Mouse (Mus musculus) embryonic facial prominence, embryonic 10.5 days (tissue): Measurements from ENCODE around the gene Cpd. TPM values are rescaled to one million over a fixed set of nuclear protein-coding genes. Genes with fewer than 3 reads are reported as not detected.

Experiments
- DNase-seq: peaks from one replicate; pipeline ENCODE4 v3.0.0-alpha.2; 2017; ENCODE audit warnings: low spot score
- H3K27ac ChIP-seq: fragments of 300-500 bp; sonication (generic); replicated peaks from 2 replicates; pipeline ENCODE4 v1.5.1; 2016; ENCODE audit warnings: mild to moderate bottlenecking
- H3K27me3 ChIP-seq: fragments of 300-500 bp; sonication (generic); replicated peaks from 2 replicates; pipeline ENCODE4 v1.6.1; 2016; ENCODE audit warnings: low read depth, mild to moderate bottlenecking; ENCODE audit not compliant: poor library complexity, severe bottlenecking
- H3K36me3 ChIP-seq: fragments of 300-500 bp; sonication (generic); replicated peaks from 2 replicates; pipeline ENCODE4 v1.6.1; 2016; ENCODE audit warnings: mild to moderate bottlenecking, moderate library complexity
- H3K4me1 ChIP-seq: fragments of 300-500 bp; sonication (generic); 2 replicates; pipeline ENCODE4 v1.6.1; 2016
- H3K4me3 ChIP-seq: fragments of 300-500 bp; sonication (generic); 2 replicates; pipeline ENCODE4 v1.5.1; 2016; ENCODE audit warnings: mild to moderate bottlenecking, moderate library complexity
- H3K9me3 ChIP-seq: fragments of 300-500 bp; sonication (generic); 2 replicates; pipeline ENCODE4 v1.6.1; 2016; ENCODE audit warnings: mild to moderate bottlenecking
- WGBS: fragments of 180-500 bp; shearing (Covaris S2); methylation state at CpG from one replicate; pipeline ENCODE4 v1.1.7; 2016; 5-methylcytosine and 5-hydroxymethylcytosine counted together
- polyA plus RNA-seq: library from polyadenylated mRNA; unstranded; fragments of >200 nt; fragmentation: Nextera tagmentation; extraction: Ambion mirVana; gene quantifications from 2 replicates; pipeline ENCODE4 v1.2.1, GENCODE M21; 2016

Cpd gene
- polyA plus RNA-seq, 1 experiment from 2014 or later = 8.5 TPM

DNA sequence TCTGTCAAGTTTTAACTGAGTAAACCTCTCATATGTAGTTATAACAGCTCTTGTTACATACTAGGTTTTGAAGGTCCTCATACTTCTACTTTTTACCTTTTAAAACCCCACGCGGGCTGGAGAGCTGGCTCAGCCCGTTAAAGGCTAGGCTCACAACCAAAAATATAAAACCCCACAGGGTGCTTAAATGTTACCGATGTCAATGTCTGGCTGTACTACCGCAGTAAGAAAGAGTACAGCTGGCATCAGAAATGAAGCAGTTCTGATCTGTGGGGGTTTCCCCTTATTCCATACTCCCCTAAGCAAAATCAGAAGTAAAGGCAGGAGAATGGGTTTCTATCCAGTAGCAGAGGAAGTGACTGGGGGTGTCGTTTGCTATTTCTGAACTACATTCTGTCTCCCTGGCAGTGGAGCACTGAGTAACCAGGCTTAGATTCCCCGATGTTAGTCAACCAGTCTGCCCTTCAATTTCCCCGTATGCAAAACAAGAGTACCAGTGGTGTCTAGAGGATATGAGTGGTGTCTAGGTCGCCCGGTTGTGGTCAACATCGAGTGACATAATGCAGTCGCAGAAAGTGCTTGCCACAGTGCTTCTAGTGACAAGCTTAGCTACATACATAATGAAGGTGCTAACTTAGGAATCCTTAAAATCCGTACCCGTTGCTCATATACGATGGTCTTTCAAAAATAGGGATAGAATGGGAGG, 1.4 kb downstream of the Cpd start:
- no peak overlapping the region for H3K27ac ChIP-seq
- DNase-seq = no peak
- H3K27me3 ChIP-seq = peaks cover 15% of the 10 kb centered on the region; the same call in 1 of the 2 replicates
- H3K36me3 ChIP-seq = no peaks in the 10 kb centered on the region
- no peaks in the 10 kb centered on the region for H3K9me3 ChIP-seq
- H3K4me3 ChIP-seq = peak overlapping the region; percentile 92
- H3K4me1 ChIP-seq = peaks cover 49% of the 10 kb centered on the region
- 49% methylated on average over 15 of the region's 15 CpGs for WGBS

- no peaks in the 10 kb centered on the region for H3K9me3 ChIP-seq
- H3K4me3 ChIP-seq = no peak overlapping the region
- WGBS = 91% methylated on average over 4 of the region's 4 CpGs
- peaks cover 14% of the 10 kb centered on the region for H3K4me1 ChIP-seq
- DNase-seq = no peak
- peaks cover 18% of the 10 kb centered on the region for H3K36me3 ChIP-seq
- H3K27me3 ChIP-seq = no peaks in the 10 kb centered on the region
- no peak overlapping the region for H3K27ac ChIP-seq
Observed at GRCm38 (mm10) chr11:76838573-76838972, 8.2 kb downstream of the Cpd start.

- 0 out of 2 replicates have a peak, but pooled peaks cover 3% of the 10 kb centered on the region for H3K4me1 ChIP-seq
- no peaks in the 10 kb centered on the region for H3K9me3 ChIP-seq
- 58% methylated on average over 6 of the region's 6 CpGs for WGBS
- DNase-seq = no peak
- no peak overlapping the region for H3K4me3 ChIP-seq
- peaks cover 18% of the 10 kb centered on the region for H3K36me3 ChIP-seq
- H3K27ac ChIP-seq = 0 out of 2 replicates have a peak overlapping the region, but pooled peaks have one; percentile 10
- H3K27me3 ChIP-seq = no peaks in the 10 kb centered on the region
Observed at GRCm38 (mm10) chr11:76836317-76836716, 10.5 kb downstream of the Cpd start.

- no peak for DNase-seq
- Histone ChIP-seq H3K36me3 (peaks cover 18% of the 10 kb centered on the region), H3K27ac (no peak overlapping the region), H3K4me1 (0 out of 2 replicates have a peak, but pooled peaks cover 3% of the 10 kb centered on the region), H3K4me3 (no peak overlapping the region), H3K27me3 (no peaks in the 10 kb centered on the region), H3K9me3 (no peaks in the 10 kb centered on the region)
- 67% methylated on average over 5 of the region's 5 CpGs for WGBS
Observed at GRCm38 (mm10) chr11:76835868-76836267, 10.9 kb downstream of the Cpd start.

DNA sequence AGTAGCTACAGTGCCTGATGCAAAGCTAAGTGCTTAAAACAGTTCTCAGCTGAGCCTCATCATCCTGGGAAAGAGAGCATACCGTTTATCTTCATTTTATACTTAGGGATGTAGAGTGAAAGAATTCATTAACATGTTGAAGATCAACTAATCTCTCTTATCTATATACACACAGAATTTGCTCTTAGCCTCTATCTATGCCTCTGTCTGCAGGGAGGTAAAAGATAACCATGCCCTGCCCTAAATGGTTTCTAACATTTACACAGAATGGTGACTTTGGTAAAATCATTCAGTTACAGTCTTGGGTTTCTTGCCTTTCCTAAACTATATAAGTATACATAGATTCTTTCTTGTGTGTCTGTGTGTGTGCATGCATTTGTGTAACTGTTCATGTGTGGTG, 12.2 kb downstream of the Cpd start:
- WGBS = 84% methylated on average over 1 of the region's 1 CpGs
- no peak overlapping the region for H3K4me3 ChIP-seq
- H3K27ac ChIP-seq = no peak overlapping the region
- H3K36me3 ChIP-seq = peaks cover 18% of the 10 kb centered on the region
- no peak for DNase-seq
- no peaks in the 10 kb centered on the region for H3K27me3 ChIP-seq
- H3K4me1 ChIP-seq = 0 out of 2 replicates have a peak, but pooled peaks cover 3% of the 10 kb centered on the region
- H3K9me3 ChIP-seq = no peaks in the 10 kb centered on the region

DNA sequence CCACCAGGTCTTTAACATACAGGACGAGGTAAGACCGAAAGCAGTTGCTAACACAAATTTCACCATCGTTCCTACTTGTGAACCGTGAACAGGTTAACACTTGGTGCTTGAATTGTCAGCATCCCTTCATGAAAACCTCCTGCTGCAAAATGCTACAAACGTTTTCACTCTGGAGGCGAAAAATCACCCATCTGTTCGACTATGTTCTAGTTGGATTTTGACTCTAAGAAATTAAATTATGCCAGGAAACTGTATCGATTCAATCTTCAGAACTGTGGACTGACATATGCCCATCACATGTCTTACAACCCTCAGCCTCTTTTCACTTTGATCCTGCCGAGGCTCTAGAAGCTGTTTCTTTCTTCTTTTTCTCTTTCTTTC, 21.9 kb downstream of the Cpd start:
- WGBS = 87% methylated on average over 9 of the region's 9 CpGs
- H3K4me1 ChIP-seq = peaks cover 16% of the 10 kb centered on the region
- H3K9me3 ChIP-seq = no peaks in the 10 kb centered on the region
- no peaks in the 10 kb centered on the region for H3K36me3 ChIP-seq
- H3K4me3 ChIP-seq = no peak overlapping the region
- H3K27me3 ChIP-seq = no peaks in the 10 kb centered on the region
- DNase-seq = no peak
- no peak overlapping the region for H3K27ac ChIP-seq

- 73% methylated on average over 7 of the region's 7 CpGs for WGBS
- no peak overlapping the region for H3K4me3 ChIP-seq
Observed at GRCm38 (mm10) chr11:76824238-76824884, 22.5 kb downstream of the Cpd start.

DNA sequence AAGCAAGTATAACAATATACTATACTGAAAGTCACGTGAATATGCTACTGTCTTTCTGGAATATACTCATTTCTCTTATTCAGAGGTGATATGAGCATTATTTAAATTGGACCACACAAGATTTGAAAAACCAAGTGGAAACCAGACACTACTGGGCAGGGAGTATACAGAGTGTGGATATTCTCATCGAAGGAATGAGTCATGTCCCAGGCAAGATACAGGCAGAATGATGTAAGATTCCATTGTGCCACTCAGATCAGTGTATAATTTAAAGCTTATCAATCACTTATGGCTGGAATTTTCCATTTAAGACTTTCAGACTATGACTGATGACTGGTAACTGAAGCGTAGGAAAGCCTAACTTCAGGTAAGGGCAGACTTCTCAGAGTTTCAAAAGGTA, 23.2 kb downstream of the Cpd start:
- no peaks in the 10 kb centered on the region for H3K27me3 ChIP-seq
- 92% methylated on average over 3 of the region's 3 CpGs for WGBS
- peaks cover 16% of the 10 kb centered on the region for H3K4me1 ChIP-seq
- H3K27ac ChIP-seq = no peak overlapping the region
- no peaks in the 10 kb centered on the region for H3K9me3 ChIP-seq
- H3K4me3 ChIP-seq = no peak overlapping the region
- DNase-seq = no peak
- H3K36me3 ChIP-seq = no peaks in the 10 kb centered on the region

More at GRCm38 (mm10) chr11:76824238-76824884, 22.5 kb downstream of the Cpd start:
- H3K9me3 ChIP-seq = no peaks in the 10 kb centered on the region
- DNase-seq = no peak
- no peak overlapping the region for H3K27ac ChIP-seq
- H3K4me1 ChIP-seq = peaks cover 16% of the 10 kb centered on the region
- no peaks in the 10 kb centered on the region for H3K27me3 ChIP-seq
- no peaks in the 10 kb centered on the region for H3K36me3 ChIP-seq

DNA sequence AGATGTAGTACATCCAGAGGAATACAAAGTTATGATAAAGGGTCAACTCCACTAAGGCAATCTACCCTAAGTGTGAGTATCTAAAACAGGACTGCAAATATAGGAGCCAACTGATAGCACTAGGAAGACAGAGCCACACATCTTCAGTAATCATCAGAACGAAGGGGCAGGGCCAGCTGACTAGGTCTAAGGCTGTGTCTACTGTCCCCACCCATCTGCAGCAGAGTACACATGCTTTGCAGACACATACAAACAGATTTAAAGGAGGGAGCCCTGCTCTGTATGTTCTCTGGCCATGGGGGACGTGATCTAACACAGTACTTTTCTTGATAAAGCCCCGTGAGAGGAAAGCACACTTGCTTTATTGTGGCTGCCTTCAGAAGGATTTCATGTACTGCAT, 25.5 kb downstream of the Cpd start:
- no peaks in the 10 kb centered on the region for H3K9me3 ChIP-seq
- no peak overlapping the region for H3K4me3 ChIP-seq
- 87% methylated on average over 3 of the region's 3 CpGs for WGBS

DNA sequence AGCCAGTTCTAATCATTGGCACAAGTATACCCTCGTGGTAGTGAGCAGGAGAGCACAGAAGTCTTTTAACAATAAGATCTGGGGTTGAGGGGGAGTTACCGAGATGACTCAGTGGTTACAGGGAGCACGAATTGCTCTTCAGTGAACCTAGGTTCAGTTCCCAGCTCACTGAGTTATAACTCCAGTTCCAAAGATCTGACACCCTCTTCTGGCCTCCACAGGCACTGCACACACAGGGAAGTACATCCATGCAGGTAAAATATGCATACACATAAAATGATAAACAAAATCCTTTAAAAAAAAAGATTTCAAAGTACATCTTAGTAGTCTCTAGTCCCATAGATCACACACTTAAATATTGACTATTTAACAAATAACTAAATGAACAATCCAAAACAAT, 29.2 kb downstream of the Cpd start:
- Histone ChIP-seq H3K4me1 (no peaks in the 10 kb centered on the region), H3K27me3 (no peaks in the 10 kb centered on the region), H3K4me3 (no peak overlapping the region), H3K27ac (no peak overlapping the region), H3K36me3 (peaks cover 6% of the 10 kb centered on the region; the same call in 1 of the 2 replicates), H3K9me3 (no peaks in the 10 kb centered on the region)
- WGBS = 85% methylated on average over 3 of the region's 3 CpGs
- DNase-seq = no peak

More for the DNA sequence above, 25.5 kb downstream of the Cpd start:
- DNase-seq = no peak
- H3K4me1 ChIP-seq = peaks cover 13% of the 10 kb centered on the region
- H3K36me3 ChIP-seq = no peaks in the 10 kb centered on the region
- H3K27ac ChIP-seq = no peak overlapping the region
- H3K27me3 ChIP-seq = no peaks in the 10 kb centered on the region

- no peaks in the 10 kb centered on the region for H3K27me3 ChIP-seq
- no peak for DNase-seq
- WGBS = 86% methylated on average over 9 of the region's 9 CpGs
- no peak overlapping the region for H3K27ac ChIP-seq
- H3K4me1 ChIP-seq = no peaks in the 10 kb centered on the region
- peaks cover 47% of the 10 kb centered on the region for H3K36me3 ChIP-seq
- H3K4me3 ChIP-seq = no peak overlapping the region
- no peaks in the 10 kb centered on the region for H3K9me3 ChIP-seq
Observed at GRCm38 (mm10) chr11:76810706-76811495, 35.9 kb downstream of the Cpd start.

GRCm38 (mm10) chr11:76809450-76809849, 37.4 kb downstream of the Cpd start:
- no peak for DNase-seq
- 69% methylated on average over 3 of the region's 3 CpGs for WGBS
- H3K4me3 ChIP-seq = no peak overlapping the region
- no peaks in the 10 kb centered on the region for H3K27me3 ChIP-seq
- no peak overlapping the region for H3K27ac ChIP-seq
- no peaks in the 10 kb centered on the region for H3K9me3 ChIP-seq
- H3K36me3 ChIP-seq = peaks cover 56% of the 10 kb centered on the region
- H3K4me1 ChIP-seq = no peaks in the 10 kb centered on the region
